Mouse (Mus musculus) stomach, embryonic 16.5 days (tissue): ENCODE measurements around the gene Tubd1. TPM values are rescaled to one million over a fixed set of nuclear protein-coding genes. Genes with fewer than 3 reads are reported as not detected.

Experiments
- ATAC-seq: fragments of 200-750 bp; cut with Nextera tagmentation; 2 replicates; pipeline ENCODE4 v1.8.0; 2017; ENCODE audit warnings: moderate number of reproducible peaks, moderate TSS enrichment; ENCODE audit not compliant: insufficient read depth, low FRiP score
- H3K27ac ChIP-seq: fragments of 300-500 bp; sonication (generic); 2 replicates; pipeline ENCODE4 v1.5.1; 2014; ENCODE audit warnings: low read length
- H3K27me3 ChIP-seq: fragments of 300-500 bp; sonication (generic); 2 replicates; pipeline ENCODE4 v1.6.1; 2014; ENCODE audit warnings: low read length, control low read depth, mixed read lengths; ENCODE audit not compliant: control insufficient read depth, insufficient read depth
- H3K36me3 ChIP-seq: fragments of 300-500 bp; sonication (generic); 2 replicates; pipeline ENCODE4 v1.6.1; 2014; ENCODE audit warnings: low read length; ENCODE audit not compliant: control insufficient read depth, insufficient read depth
- H3K4me1 ChIP-seq: fragments of 300-500 bp; sonication (generic); 2 replicates; pipeline ENCODE4 v1.6.1; 2014; ENCODE audit warnings: low read length, control low read depth, mixed read lengths; ENCODE audit not compliant: control insufficient read depth, insufficient read depth
- H3K4me2 ChIP-seq: fragments of 300-500 bp; sonication (generic); 2 replicates; pipeline ENCODE4 v1.6.1; 2014; ENCODE audit warnings: low read depth, low read length, mixed read lengths
- H3K4me3 ChIP-seq: fragments of 300-500 bp; sonication (generic); replicated peaks from 2 replicates; pipeline ENCODE4 v1.5.1; 2014; ENCODE audit warnings: mild to moderate bottlenecking, low read length
- H3K9ac ChIP-seq: fragments of 300-500 bp; sonication (generic); 2 replicates; pipeline ENCODE4 v1.6.1; 2014; ENCODE audit warnings: low read length
- H3K9me3 ChIP-seq: fragments of 300-500 bp; sonication (generic); replicated peaks from 2 replicates; pipeline ENCODE4 v1.6.1; 2016; ENCODE audit warnings: low read length, control low read depth; ENCODE audit not compliant: control insufficient read depth
- WGBS: fragments of 180-500 bp; shearing (Covaris S2); extraction: QIAGEN DNeasy Blood & Tissue Kit; methylation state at CpG from one replicate; pipeline ENCODE4 v1.1.7; 2014; 5-methylcytosine and 5-hydroxymethylcytosine counted together
- polyA plus RNA-seq: library from polyadenylated mRNA; unstranded; fragments of >200 nt; fragmentation: Nextera tagmentation; extraction: Ambion mirVana; gene quantifications from 2 replicates; pipeline ENCODE4 v1.2.1, GENCODE M21; 2015

Gene Tubd1
- polyA plus RNA-seq, 1 experiment from 2014 or later = 10.4 TPM

- peak; percentile 68 for ATAC-seq
- peak overlapping the region; percentile 91 for H3K27ac ChIP-seq
- no peaks in the 10 kb centered on the region for H3K9me3 ChIP-seq
- no peaks in the 10 kb centered on the region for H3K36me3 ChIP-seq
- under 1% methylated on average over 49 of the region's 50 CpGs for WGBS
- H3K4me1 ChIP-seq = peaks cover 3% of the 10 kb centered on the region
- H3K4me2 ChIP-seq = peak overlapping the region; percentile 76
- peak overlapping the region; percentile 93 for H3K4me3 ChIP-seq
- H3K9ac ChIP-seq = peak overlapping the region; percentile 97
- H3K27me3 ChIP-seq = no peaks in the 10 kb centered on the region
These were observed 692 bp upstream of the Tubd1 start for GRCm38 (mm10) chr11:86543960-86544638.

DNA sequence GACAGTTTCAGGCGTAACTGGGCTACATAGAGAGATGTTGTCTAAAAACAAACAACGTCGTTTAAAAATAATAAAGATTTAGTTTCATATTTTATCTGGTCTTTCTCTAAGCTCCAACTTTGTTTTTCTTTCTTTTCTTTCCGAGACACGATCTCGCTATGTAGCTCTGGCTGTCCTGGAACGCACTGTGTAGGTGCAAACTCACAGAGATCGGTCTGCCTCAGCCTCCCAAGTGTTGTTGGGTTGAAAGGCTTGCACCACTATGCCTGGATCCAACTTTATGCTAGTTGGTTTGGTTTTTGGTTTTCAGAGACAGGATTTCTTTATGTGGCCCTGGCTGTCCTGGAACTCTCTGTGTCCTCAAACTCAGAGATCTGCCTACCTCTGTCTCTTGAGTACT is 765 bp downstream of the Tubd1 start:
- Histone ChIP-seq H3K9ac (peak overlapping the region; percentile 71), H3K27ac (peak overlapping the region; percentile 91), H3K36me3 (peaks cover 8% of the 10 kb centered on the region), H3K4me1 (peaks cover 3% of the 10 kb centered on the region), H3K4me2 (peak overlapping the region; percentile 58), H3K9me3 (no peaks in the 10 kb centered on the region), H3K27me3 (no peaks in the 10 kb centered on the region), H3K4me3 (peak overlapping the region; percentile 93)
- 74% methylated on average over 8 of the region's 8 CpGs for WGBS
- ATAC-seq = no peak

DNA sequence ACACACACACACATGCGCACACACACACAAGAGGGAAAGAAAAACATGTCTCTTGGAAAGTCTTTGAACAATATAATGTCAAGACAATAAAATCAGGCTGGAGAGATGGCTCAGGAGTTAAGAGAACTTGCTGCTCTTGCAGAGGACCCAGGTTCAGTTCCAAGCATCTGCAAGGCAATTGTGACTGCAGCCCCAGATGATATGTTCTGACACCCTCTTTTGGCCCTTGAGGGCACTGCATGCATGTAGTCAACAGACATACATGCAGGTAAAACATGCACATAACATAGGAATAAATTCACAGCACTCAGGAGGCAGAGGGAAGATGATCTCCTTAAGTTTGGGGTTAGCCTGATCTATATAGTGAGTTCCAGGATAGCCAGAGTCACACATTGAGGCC is 2.6 kb downstream of the Tubd1 start:
- Histone ChIP-seq H3K4me3 (no peak overlapping the region), H3K36me3 (peaks cover 8% of the 10 kb centered on the region), H3K27me3 (no peaks in the 10 kb centered on the region), H3K9me3 (no peaks in the 10 kb centered on the region), H3K4me1 (peaks cover 3% of the 10 kb centered on the region), H3K4me2 (no peak overlapping the region), H3K27ac (no peak overlapping the region), H3K9ac (no peak overlapping the region)
- ATAC-seq = no peak
- 100% methylated on average over 1 of the region's 1 CpGs for WGBS

DNA sequence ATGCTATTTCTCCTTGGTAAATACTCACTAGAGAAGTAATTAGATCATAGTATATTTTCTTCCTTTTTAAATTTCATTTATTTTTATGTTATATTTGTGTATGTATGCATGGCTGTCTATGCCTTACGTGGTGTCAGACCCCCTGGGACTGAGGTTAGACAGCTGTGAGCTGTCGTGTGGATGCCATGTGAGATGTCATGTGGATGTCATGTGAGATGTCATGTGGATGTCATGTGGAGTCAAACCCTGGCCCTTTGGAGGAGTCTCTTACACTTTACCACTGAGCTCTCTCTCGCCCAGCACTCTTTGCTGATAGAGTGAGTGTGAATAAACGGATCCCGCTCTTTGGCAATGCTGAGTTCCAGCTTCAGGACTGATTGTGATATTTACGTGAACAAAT is 8.7 kb downstream of the Tubd1 start:
- no peaks in the 10 kb centered on the region for H3K9me3 ChIP-seq
- ATAC-seq = no peak
- no peak overlapping the region for H3K4me2 ChIP-seq
- no peaks in the 10 kb centered on the region for H3K27me3 ChIP-seq
- WGBS = 90% methylated on average over 6 of the region's 6 CpGs
- no peak overlapping the region for H3K27ac ChIP-seq
- no peak overlapping the region for H3K9ac ChIP-seq
- no peak overlapping the region for H3K4me3 ChIP-seq
- no peaks in the 10 kb centered on the region for H3K4me1 ChIP-seq
- peaks cover 8% of the 10 kb centered on the region for H3K36me3 ChIP-seq

DNA sequence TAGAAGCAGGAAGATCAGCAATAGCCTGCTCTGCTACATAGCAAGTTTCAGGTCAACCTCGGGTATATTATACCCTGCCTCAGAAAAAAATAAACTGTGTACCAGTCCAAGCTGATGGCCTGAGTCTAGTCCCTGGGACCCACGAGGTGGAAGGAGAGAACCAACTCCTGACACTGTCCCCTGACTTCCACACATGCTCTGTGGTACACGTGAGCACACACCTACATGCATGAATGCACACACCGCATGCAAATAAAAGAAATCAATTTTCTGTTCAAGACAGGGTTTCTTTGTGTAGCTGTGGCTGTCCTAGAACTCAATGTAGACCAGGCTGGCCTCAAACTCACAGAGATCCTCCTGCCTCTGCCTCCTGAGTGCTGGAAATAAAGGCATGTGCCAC is 13.5 kb downstream of the Tubd1 start:
- Histone ChIP-seq H3K9ac (no peak overlapping the region), H3K27me3 (no peaks in the 10 kb centered on the region), H3K4me2 (no peak overlapping the region), H3K4me3 (no peak overlapping the region), H3K27ac (no peak overlapping the region), H3K4me1 (no peaks in the 10 kb centered on the region), H3K9me3 (no peaks in the 10 kb centered on the region), H3K36me3 (no peaks in the 10 kb centered on the region)
- ATAC-seq = no peak
- 93% methylated on average over 4 of the region's 4 CpGs for WGBS

DNA sequence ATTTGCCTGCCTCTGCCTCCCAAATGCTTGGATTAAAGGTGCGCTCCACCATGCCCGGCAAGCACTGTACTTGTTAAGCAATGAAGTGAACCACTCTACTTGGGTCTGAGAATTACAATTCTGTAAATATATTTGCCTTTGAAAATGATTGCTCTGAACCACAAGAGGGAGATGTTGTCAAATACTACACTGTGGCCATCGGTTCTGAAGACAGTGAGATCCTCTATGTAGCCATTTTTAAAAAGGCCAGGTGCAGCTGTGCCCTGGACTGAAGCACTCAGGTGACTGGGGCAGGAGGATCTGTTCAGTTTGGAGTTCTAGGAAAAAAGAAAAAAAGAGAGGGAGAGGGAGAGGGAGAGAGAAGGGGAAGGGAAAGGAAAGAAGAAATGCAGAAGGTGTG is 23.6 kb downstream of the Tubd1 start:
- no peak overlapping the region for H3K4me2 ChIP-seq
- H3K27me3 ChIP-seq = no peaks in the 10 kb centered on the region
- peaks cover 15% of the 10 kb centered on the region for H3K4me1 ChIP-seq
- no peak for ATAC-seq
- H3K4me3 ChIP-seq = no peak overlapping the region
- no peaks in the 10 kb centered on the region for H3K9me3 ChIP-seq
- no peaks in the 10 kb centered on the region for H3K36me3 ChIP-seq
- no peak overlapping the region for H3K9ac ChIP-seq
- WGBS = 56% methylated on average over 3 of the region's 3 CpGs
- no peak overlapping the region for H3K27ac ChIP-seq

DNA sequence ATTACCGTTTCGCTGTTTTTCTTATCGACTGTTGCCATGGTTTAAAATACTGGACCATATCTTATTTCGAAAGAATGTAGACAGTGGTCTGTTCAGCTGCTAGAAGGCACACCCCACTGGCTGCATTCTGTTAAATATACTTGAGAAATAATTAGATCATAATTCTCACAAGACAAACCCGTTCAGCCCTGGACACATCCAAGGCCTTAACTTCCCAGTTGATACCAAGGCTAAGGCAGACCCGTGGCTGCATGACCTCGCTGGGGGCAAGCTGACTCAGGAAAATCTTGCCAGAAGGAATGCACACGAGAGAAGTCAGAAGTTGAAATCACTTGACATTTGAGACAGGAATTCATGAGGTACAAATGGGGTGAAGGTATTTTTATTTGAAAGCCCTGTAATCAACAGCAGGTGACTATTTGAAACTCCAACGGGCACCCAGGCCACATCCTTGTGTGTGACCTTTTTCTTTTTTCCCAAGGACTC is 25.5 kb downstream of the Tubd1 start:
- 30% methylated on average over 9 of the region's 9 CpGs for WGBS
- no peaks in the 10 kb centered on the region for H3K9me3 ChIP-seq
- ATAC-seq = peak; percentile 26
- H3K4me2 ChIP-seq = no peak overlapping the region
- no peaks in the 10 kb centered on the region for H3K27me3 ChIP-seq
- no peaks in the 10 kb centered on the region for H3K36me3 ChIP-seq
- peak overlapping the region; percentile 50 for H3K27ac ChIP-seq
- no peak overlapping the region for H3K4me3 ChIP-seq
- H3K9ac ChIP-seq = no peak overlapping the region
- peaks cover 15% of the 10 kb centered on the region for H3K4me1 ChIP-seq

GRCm38 (mm10) chr11:86571047-86571855 is 26.5 kb downstream of the Tubd1 start:
- WGBS = 35% methylated on average over 15 of the region's 15 CpGs
- Histone ChIP-seq H3K4me1 (peaks cover 22% of the 10 kb centered on the region), H3K27ac (peak overlapping the region; percentile 83), H3K4me3 (no peak overlapping the region), H3K9ac (0 out of 2 replicates have a peak overlapping the region, but pooled peaks have one; percentile 46), H3K27me3 (no peaks in the 10 kb centered on the region), H3K36me3 (no peaks in the 10 kb centered on the region), H3K4me2 (peak overlapping the region; percentile 29; the same call in 1 of the 2 replicates), H3K9me3 (no peaks in the 10 kb centered on the region)
- peak; percentile 53; the same call in 1 of the 2 replicates for ATAC-seq

- H3K27me3 ChIP-seq = no peaks in the 10 kb centered on the region
- ATAC-seq = no peak
- H3K4me3 ChIP-seq = no peak overlapping the region
- H3K4me2 ChIP-seq = peak overlapping the region; percentile 29; the same call in 1 of the 2 replicates
- H3K4me1 ChIP-seq = peaks cover 29% of the 10 kb centered on the region
- peak overlapping the region; percentile 83 for H3K27ac ChIP-seq
- H3K9me3 ChIP-seq = no peaks in the 10 kb centered on the region
- H3K36me3 ChIP-seq = no peaks in the 10 kb centered on the region
- H3K9ac ChIP-seq = 0 out of 2 replicates have a peak overlapping the region, but pooled peaks have one; percentile 46
- WGBS = 57% methylated on average over 4 of the region's 4 CpGs
These were observed 27.1 kb downstream of the Tubd1 start for GRCm38 (mm10) chr11:86571871-86572270.
